Mouse (Mus musculus): ENCODE results near the gene Gm2115.

Gene Gm2115

GRCm38 (mm10) chr7:84528796-84529533, at the start of gene Gm2115:
Gm2115 (plus strand) TSS chr7:84528954.
- in situ Hi-C loops (cut with MseI, MboI) = no loop called here

- in situ Hi-C loops (cut with MseI, MboI) = no loop called here
These were observed 45.0 kb upstream of the Gm2115 start for GRCm38 (mm10) chr7:84483447-84484407.

- in situ Hi-C loops (cut with MseI, MboI) = no loop called here
These were observed 42.3 kb upstream of the Gm2115 start for GRCm38 (mm10) chr7:84486485-84486884.

GRCm38 (mm10) chr7:84503163-84503562, 25.6 kb upstream of the Gm2115 start:
- in situ Hi-C loops (cut with MseI, MboI) = no loop called here

- in situ Hi-C loops (cut with MseI, MboI) = no loop called here
These were observed 10.1 kb upstream of the Gm2115 start for GRCm38 (mm10) chr7:84518533-84519198.

DNA sequence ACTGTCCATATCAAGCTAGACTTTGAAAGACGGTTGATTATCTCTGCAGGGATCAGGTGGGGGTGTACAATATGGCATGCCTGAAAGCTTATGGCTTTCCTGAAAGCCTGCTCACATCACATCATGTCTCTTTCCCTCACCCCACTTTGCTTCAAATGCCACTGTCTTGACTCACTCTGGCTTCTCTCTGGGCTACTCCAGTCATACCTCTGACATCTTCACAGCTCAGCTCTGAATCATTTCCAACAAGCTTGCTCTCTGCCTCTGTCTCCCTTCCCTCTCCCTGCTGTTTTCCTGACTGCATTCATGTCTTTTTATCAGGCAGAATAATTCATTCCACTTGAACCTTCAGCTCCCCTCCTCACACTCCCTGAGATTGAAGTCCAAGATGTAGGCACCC, 7.4 kb upstream of the Gm2115 start:
- in situ Hi-C loops (cut with MseI, MboI) = no loop called here

DNA sequence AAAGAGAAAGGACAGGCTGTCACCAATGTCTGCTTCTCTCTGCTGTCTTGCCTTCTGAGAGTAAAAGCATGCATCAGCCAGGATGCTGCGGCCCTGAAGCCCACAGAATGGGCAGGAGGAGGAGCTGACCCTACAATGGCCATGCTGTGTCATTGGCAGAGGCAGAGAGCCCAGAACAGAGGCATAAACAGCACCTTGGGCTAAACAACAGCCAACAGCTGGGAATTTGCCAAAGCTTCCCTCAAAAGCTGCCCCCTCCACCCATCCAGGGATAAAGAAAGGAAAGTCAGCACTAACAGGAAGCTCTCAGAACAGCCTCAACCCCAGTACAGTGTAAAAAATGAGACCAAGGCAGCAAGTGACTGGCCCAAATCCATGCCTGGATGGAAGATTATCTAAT, 6.3 kb upstream of the Gm2115 start:
- in situ Hi-C loops (cut with MseI, MboI) = no loop called here

- in situ Hi-C loops (cut with MseI, MboI) = no loop called here
These were observed 2.6 kb upstream of the Gm2115 start for GRCm38 (mm10) chr7:84526171-84526570.

GRCm38 (mm10) chr7:84532795-84533194, 4.0 kb downstream of the Gm2115 start:
- in situ Hi-C loops (cut with MseI, MboI) = no loop called here

DNA sequence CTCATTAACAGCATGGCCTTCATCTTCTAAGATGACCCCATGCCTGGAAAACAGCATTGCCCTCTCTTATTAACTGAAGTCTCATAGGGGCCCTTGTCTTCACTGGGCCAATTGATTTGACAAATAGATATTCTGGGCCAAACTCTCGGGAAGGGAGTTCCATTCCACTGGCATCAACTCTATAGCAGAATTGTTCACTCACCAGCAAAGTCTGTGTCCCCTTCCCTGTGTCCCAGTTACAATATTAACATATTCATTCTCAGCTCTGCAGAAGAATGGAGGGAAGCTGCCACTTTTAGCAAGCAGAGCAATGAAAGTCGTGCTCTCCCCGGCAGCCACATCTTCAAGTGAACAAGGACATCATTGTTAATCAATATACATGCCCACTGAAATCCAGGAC, 5.9 kb downstream of the Gm2115 start:
- in situ Hi-C loops (cut with MseI, MboI) = no loop called here

GRCm38 (mm10) chr7:84544946-84545345, 16.2 kb downstream of the Gm2115 start:
- in situ Hi-C loops (cut with MseI, MboI) = no loop called here

DNA sequence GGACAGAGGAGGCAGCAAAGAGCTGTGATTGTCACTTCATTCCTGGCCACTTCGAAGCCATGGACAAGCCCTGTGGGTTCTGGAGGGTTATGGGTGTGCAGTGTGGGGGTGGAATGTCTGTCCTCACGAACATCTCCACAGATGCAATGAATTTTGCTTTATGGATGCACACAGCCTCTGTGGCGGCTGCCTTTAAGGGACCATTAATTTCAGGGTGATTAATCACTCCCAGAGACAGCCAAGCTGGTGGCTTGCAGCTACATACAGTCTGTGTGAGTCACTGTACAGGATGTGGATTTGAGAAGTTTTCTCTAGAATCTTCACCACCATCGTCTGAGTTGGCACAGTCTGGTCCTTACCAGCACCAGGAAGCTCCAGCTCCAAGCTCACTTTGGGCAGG, 17.9 kb downstream of the Gm2115 start:
- in situ Hi-C loops (cut with MseI, MboI) = no loop called here

DNA sequence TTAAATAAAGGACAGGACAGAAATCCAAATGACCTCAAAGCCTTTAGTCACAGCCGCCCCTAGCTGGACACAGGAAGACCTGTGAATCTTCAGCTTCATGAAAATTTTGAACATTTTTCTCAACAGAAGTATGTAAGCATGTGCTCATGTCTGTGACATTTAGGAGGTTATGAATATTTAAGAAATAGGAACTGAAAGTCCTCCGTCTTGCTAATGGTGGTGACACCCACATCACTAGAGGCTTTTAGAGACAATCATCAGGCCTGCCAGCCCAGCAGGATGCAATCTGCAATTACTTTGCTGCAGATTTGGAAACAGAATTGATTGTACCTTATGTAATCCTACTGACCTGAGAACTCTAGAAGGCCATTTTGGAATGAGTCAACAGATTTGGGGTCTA, 22.7 kb downstream of the Gm2115 start:
- in situ Hi-C loops (cut with MseI, MboI) = no loop called here

- in situ Hi-C loops (cut with MseI, MboI) = no loop called here
These were observed 26.5 kb downstream of the Gm2115 start for GRCm38 (mm10) chr7:84555294-84555693.

DNA sequence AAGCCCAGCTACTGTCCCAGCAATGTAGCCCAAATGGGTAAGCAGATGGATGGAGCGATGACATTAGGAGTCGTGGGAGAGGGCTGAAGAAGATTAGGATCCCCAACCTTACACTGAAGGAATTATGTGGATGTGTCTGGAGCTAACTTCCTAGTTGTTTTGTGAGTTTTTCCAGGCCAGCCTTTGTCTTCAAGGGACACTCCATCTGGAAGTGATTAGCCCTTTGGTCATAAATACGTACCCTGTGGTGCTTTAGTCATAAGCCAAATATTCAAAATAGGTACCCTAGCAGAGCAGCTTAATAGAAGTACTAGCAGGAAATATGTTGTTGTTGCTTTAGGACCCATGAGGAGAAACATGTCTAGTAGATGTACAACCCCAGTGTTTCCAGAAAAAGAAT, 28.6 kb downstream of the Gm2115 start:
- in situ Hi-C loops (cut with MseI, MboI) = no loop called here

DNA sequence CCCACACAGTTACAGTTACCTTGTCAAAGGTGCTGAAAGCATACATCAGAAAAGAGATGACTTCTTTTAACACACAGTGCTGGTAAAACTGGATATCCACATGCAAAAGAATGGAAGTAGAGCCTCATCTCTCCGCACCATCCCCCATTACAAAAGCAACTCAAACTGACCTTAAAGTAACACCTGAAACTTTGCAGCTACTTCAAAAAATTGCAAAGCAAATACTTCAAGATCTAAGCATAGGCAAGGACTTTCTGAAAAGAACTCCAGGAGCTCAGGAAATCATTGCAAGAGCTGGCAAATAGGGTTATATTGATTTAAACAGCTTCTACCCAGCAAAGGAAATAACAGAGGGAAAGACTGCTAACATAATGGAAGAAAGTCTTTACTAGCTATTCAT, 31.7 kb downstream of the Gm2115 start:
- in situ Hi-C loops (cut with MseI, MboI) = no loop called here

DNA sequence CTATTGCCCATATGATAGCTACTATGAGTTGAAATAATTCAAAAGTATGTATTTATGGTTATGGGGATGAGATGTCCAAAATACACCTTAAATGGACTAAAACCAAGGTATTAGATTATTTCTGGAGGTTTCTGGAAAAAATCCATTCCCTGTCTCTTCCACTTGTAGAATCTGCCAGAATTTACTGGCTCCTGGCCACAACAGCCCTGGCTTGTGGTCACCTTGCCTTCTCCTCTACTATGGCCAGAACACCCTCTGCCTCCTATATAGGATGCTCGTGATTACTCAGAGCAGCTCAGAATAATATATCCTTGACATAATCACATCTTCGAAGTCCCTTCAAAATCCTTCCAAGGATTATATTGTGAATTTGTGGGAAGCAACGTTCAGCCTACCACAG, 35.5 kb downstream of the Gm2115 start:
- in situ Hi-C loops (cut with MseI, MboI) = no loop called here

DNA sequence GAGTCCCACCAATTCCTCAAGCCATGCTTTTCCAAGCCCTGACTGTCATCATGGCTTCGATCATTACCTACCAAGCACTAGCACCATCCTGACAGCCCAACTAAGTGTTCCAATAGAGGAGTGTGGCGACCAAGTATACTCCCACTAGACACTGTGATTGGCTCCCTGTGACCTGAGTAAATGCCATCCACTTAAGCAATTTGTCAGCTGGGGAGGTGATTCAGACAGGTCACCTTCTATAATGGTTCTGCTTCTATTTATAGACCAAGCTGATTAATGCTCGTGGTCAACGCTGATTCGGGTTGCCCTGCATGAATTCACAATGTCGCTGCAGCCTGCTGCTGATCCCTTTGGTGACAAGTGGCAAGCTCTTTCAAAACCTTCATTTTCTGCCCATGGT, 37.4 kb downstream of the Gm2115 start:
- in situ Hi-C loops (cut with MseI, MboI) = no loop called here

DNA sequence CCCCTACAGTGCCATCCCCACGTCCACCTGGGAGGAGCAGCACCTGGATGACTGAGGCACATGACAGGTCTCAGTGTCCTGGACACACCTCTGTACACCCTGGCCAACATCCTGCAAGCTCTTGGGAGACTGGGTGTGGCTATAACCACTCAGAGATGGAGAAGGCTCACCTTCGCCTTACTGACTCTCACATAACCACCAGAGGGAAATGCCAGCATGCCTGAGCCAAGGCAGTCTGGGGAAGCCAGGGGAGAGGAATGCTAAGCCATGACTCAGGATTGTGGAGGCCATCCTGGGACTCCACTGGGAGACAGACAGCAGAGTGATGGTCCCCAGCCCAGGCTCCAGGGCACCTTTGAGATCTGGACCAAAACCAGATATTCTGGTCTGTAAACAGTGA, 48.3 kb downstream of the Gm2115 start:
- in situ Hi-C loops (cut with MseI, MboI) = no loop called here

DNA sequence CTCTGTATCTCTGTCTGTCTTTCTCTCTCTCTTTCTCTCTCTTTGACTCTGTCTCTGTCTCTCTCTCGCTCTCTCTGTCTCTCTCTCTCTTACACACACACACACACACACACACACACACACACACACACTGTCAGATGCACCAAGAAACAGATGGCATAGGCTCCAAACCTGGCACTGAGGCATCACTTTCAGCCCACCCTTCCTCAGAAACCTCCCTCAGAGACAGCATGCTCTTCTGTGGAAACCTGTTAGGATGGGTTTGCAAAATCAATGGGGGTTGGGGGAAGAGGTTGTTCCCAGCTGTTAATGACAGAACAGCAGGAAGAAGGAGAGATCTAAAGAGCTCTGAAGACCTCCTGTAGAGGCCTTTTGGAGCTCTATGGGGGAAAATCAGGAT, 50.1 kb downstream of the Gm2115 start:
- in situ Hi-C loops (cut with MseI, MboI) = no loop called here

DNA sequence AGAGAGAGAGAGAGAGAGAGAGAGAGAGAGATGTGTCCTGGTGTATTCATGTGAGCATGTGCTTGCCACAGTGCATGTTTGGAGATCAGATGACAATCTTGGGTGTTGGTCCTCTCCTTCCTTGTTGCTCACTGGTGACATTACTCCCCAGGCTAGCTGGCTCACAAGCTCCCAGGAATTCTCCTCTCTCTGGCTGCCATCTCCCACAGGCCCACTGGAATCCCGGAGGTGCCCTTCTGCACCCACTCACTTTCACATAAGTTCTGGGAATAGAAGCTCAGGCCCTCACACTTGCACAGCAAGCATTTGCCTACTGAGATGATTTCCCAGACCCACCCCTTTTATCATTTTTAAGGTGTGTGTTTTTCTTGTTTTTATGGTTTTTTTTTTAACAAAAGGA, 51.0 kb downstream of the Gm2115 start:
- in situ Hi-C loops (cut with MseI, MboI) = no loop called here

DNA sequence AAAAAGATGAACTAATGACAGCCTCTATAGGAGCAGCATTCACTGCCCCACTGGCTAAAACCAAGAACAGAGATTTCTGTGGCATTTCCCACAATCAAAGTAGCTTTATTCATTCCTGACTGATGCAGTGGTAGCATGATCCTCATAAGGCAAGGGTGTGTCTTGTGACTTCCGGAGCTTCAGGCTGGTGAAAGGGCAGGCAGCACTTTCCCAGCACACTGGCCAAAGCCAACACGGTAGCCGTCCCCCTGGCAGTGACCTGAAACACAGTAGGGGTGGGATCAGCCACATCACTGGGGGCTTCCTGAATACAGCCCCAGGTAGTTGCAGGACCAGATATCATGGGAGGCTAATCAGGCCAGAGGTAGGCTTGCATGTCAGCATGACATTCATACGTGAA, 56.3 kb downstream of the Gm2115 start:
- in situ Hi-C loops (cut with MseI, MboI) = no loop called here

All from mouse trophoblast stem cell (cell line).